Mouse (Mus musculus): ENCODE results near the gene Shroom2.

- no peak for TF ChIP-seq CTCF (IDR thresholded peaks at IDR 0.05; ENCODE audit: borderline replicate concordance, control insufficient read depth, extremely low read depth, insufficient read depth, low read length, poor library complexity)
- TF ChIP-seq POLR2A (IDR thresholded peaks at IDR 0.05; ENCODE audit: control insufficient read depth, extremely low read depth, insufficient read depth, low read length, poor library complexity), result no peak
Measured at GRCm38 (mm10) chrX:152818996-152819395, 49.7 kb upstream of the Shroom2 start.
